Mouse (Mus musculus) heart, embryonic 11.5 days (tissue): ENCODE measurements around the gene Bahcc1. TPM values are rescaled to one million over a fixed set of nuclear protein-coding genes. Genes with fewer than 3 reads are reported as not detected.

Experiments used
- ATAC-seq: fragments of 200-750 bp; cut with Nextera tagmentation; replicated peaks from 2 replicates; pipeline ENCODE4 v1.8.0; 2017; ENCODE audit warnings: moderate library complexity; ENCODE audit not compliant: insufficient number of reproducible peaks, low FRiP score, low TSS enrichment
- H3K27ac ChIP-seq: fragments of 300-500 bp; sonication (generic); 2 replicates; pipeline ENCODE4 v1.5.1; 2014; ENCODE audit warnings: mild to moderate bottlenecking, low read depth, low read length
- H3K27me3 ChIP-seq: fragments of 300-500 bp; sonication (generic); 2 replicates; pipeline ENCODE4 v1.6.1; 2014; ENCODE audit warnings: mild to moderate bottlenecking, low read length, mixed read lengths; ENCODE audit not compliant: control insufficient read depth, insufficient read depth
- H3K36me3 ChIP-seq: fragments of 300-500 bp; sonication (generic); 2 replicates; pipeline ENCODE4 v1.6.1; 2014; ENCODE audit warnings: mild to moderate bottlenecking, low read length, moderate library complexity, mixed read lengths; ENCODE audit not compliant: control insufficient read depth, insufficient read depth
- H3K4me1 ChIP-seq: fragments of 300-500 bp; sonication (generic); 2 replicates; pipeline ENCODE4 v1.6.1; 2014; ENCODE audit warnings: low read length; ENCODE audit not compliant: control insufficient read depth, insufficient read depth
- H3K4me2 ChIP-seq: fragments of 300-500 bp; sonication (generic); 2 replicates; pipeline ENCODE4 v1.6.1; 2014; ENCODE audit warnings: mild to moderate bottlenecking, moderate library complexity
- H3K4me3 ChIP-seq: fragments of 300-500 bp; sonication (generic); 2 replicates; pipeline ENCODE4 v1.5.1; 2014; ENCODE audit warnings: low read depth, low read length
- H3K9ac ChIP-seq: fragments of 300-500 bp; sonication (generic); 2 replicates; pipeline ENCODE4 v1.6.1; 2014; ENCODE audit warnings: mild to moderate bottlenecking, low read depth, low read length, moderate library complexity
- H3K9me3 ChIP-seq: fragments of 300-500 bp; sonication (generic); replicated peaks from 2 replicates; pipeline ENCODE4 v1.6.1; 2016; ENCODE audit warnings: low read length; ENCODE audit not compliant: control insufficient read depth
- WGBS: fragments of 180-500 bp; shearing (Covaris S2); extraction: QIAGEN DNeasy Blood & Tissue Kit; methylation state at CpG from one replicate; pipeline ENCODE4 v1.1.7; 2014; ENCODE audit not compliant: insufficient replicate concordance; 5-methylcytosine and 5-hydroxymethylcytosine counted together
- polyA plus RNA-seq: library from polyadenylated mRNA; unstranded; fragments of >200 nt; fragmentation: Nextera tagmentation; extraction: Ambion mirVana; gene quantifications from 2 replicates; pipeline ENCODE4 v1.2.1, GENCODE M21; 2014

Bahcc1 gene
- polyA plus RNA-seq, 1 experiment from 2014 or later = 9.1 TPM

GRCm38 (mm10) chr11:120225256-120226195 is 7.2 kb upstream of the Bahcc1 start:
- 6% methylated on average over 36 of the region's 36 CpGs for WGBS
- no peaks in the 10 kb centered on the region for H3K9me3 ChIP-seq
- peak overlapping the region; percentile 78 for H3K9ac ChIP-seq
- peak overlapping the region; percentile 31; the same call in 1 of the 2 replicates for H3K27ac ChIP-seq
- no peaks in the 10 kb centered on the region for H3K27me3 ChIP-seq
- peaks cover 73% of the 10 kb centered on the region for H3K4me1 ChIP-seq
- peak overlapping the region; percentile 30 for H3K4me3 ChIP-seq
- peak overlapping the region; percentile 67 for H3K4me2 ChIP-seq
- no peak for ATAC-seq
- no peaks in the 10 kb centered on the region for H3K36me3 ChIP-seq

GRCm38 (mm10) chr11:120226421-120227280 is 6.1 kb upstream of the Bahcc1 start:
- H3K4me3 ChIP-seq = peak overlapping the region; percentile 11
- 62% methylated on average over 12 of the region's 12 CpGs for WGBS

GRCm38 (mm10) chr11:120227571-120228051 is 5.1 kb upstream of the Bahcc1 start:
- H3K4me1 ChIP-seq = peaks cover 73% of the 10 kb centered on the region
- peak overlapping the region; percentile 34 for H3K9ac ChIP-seq
- H3K27me3 ChIP-seq = no peaks in the 10 kb centered on the region
- H3K4me2 ChIP-seq = peak overlapping the region; percentile 47
- H3K36me3 ChIP-seq = no peaks in the 10 kb centered on the region
- no peaks in the 10 kb centered on the region for H3K9me3 ChIP-seq
- H3K27ac ChIP-seq = peak overlapping the region; percentile 62
- no peak for ATAC-seq
- WGBS = 12% methylated on average over 8 of the region's 8 CpGs
- H3K4me3 ChIP-seq = peak overlapping the region; percentile 11

More at GRCm38 (mm10) chr11:120226421-120227280, 6.1 kb upstream of the Bahcc1 start:
- Histone ChIP-seq H3K36me3 (no peaks in the 10 kb centered on the region), H3K4me1 (peaks cover 65% of the 10 kb centered on the region), H3K9ac (peak overlapping the region; percentile 34), H3K27ac (peak overlapping the region; percentile 62; the same call in 1 of the 2 replicates), H3K9me3 (no peaks in the 10 kb centered on the region), H3K4me2 (peak overlapping the region; percentile 47), H3K27me3 (no peaks in the 10 kb centered on the region)
- ATAC-seq = no peak

GRCm38 (mm10) chr11:120228116-120228890 is 4.4 kb upstream of the Bahcc1 start:
- peak overlapping the region; percentile 62 for H3K27ac ChIP-seq
- no peaks in the 10 kb centered on the region for H3K36me3 ChIP-seq
- H3K4me2 ChIP-seq = peak overlapping the region; percentile 100
- no peak overlapping the region for H3K4me3 ChIP-seq
- no peak for ATAC-seq
- peak overlapping the region; percentile 99 for H3K9ac ChIP-seq
- no peaks in the 10 kb centered on the region for H3K27me3 ChIP-seq
- WGBS = 54% methylated on average over 9 of the region's 9 CpGs
- peaks cover 71% of the 10 kb centered on the region for H3K4me1 ChIP-seq
- no peaks in the 10 kb centered on the region for H3K9me3 ChIP-seq

- H3K4me3 ChIP-seq = peak overlapping the region; percentile 96
- H3K27ac ChIP-seq = 0 out of 2 replicates have a peak overlapping the region, but pooled peaks have one; percentile 19
- H3K9me3 ChIP-seq = no peaks in the 10 kb centered on the region
- no peak for ATAC-seq
- 44% methylated on average over 7 of the region's 7 CpGs for WGBS
- peak overlapping the region; percentile 100 for H3K4me2 ChIP-seq
- H3K4me1 ChIP-seq = peaks cover 64% of the 10 kb centered on the region
- peak overlapping the region; percentile 99 for H3K9ac ChIP-seq
- no peaks in the 10 kb centered on the region for H3K36me3 ChIP-seq
- no peaks in the 10 kb centered on the region for H3K27me3 ChIP-seq
These were observed 3.8 kb upstream of the Bahcc1 start for GRCm38 (mm10) chr11:120228911-120229437.

GRCm38 (mm10) chr11:120229861-120230751 is 2.6 kb upstream of the Bahcc1 start:
- no peaks in the 10 kb centered on the region for H3K27me3 ChIP-seq
- no peak for ATAC-seq
- H3K4me3 ChIP-seq = peak overlapping the region; percentile 96
- no peaks in the 10 kb centered on the region for H3K9me3 ChIP-seq
- 2% methylated on average over 42 of the region's 42 CpGs for WGBS
- H3K4me1 ChIP-seq = peaks cover 53% of the 10 kb centered on the region
- no peaks in the 10 kb centered on the region for H3K36me3 ChIP-seq
- peak overlapping the region; percentile 99 for H3K9ac ChIP-seq
- H3K27ac ChIP-seq = peak overlapping the region; percentile 97
- H3K4me2 ChIP-seq = peak overlapping the region; percentile 100

GRCm38 (mm10) chr11:120230841-120231370 is 1.8 kb upstream of the Bahcc1 start:
- peak overlapping the region; percentile 96 for H3K4me3 ChIP-seq
- ATAC-seq = no peak
- peak overlapping the region; percentile 99 for H3K9ac ChIP-seq
- no peaks in the 10 kb centered on the region for H3K27me3 ChIP-seq
- WGBS = under 1% methylated on average over 53 of the region's 58 CpGs
- H3K4me2 ChIP-seq = peak overlapping the region; percentile 100
- H3K9me3 ChIP-seq = no peaks in the 10 kb centered on the region
- H3K27ac ChIP-seq = peak overlapping the region; percentile 97
- H3K4me1 ChIP-seq = peaks cover 45% of the 10 kb centered on the region
- H3K36me3 ChIP-seq = no peaks in the 10 kb centered on the region
